Mouse (Mus musculus) heart, postnatal 0 days (tissue): ENCODE data around the gene Gm9837. TPM values are rescaled to one million over a fixed set of nuclear protein-coding genes. Genes with fewer than 3 reads are reported as not detected.
"Not testable (repeated sequence)": the region's sequence is repeated elsewhere in the genome, so short reads cannot be mapped to it uniquely, and the experiment has no call there.

Experiments used
- ATAC-seq: fragments of 200-750 bp; cut with Nextera tagmentation; 2 replicates; pipeline ENCODE4 v1.8.0; 2017; ENCODE audit warnings: low read depth, moderate number of reproducible peaks, moderate library complexity; ENCODE audit not compliant: insufficient read depth
- DNase-seq: peaks from one replicate; pipeline ENCODE4 v3.0.0-alpha.2; 2016; ENCODE audit warnings: low spot score
- H3K27ac ChIP-seq: fragments of 300-500 bp; sonication (generic); 2 replicates; pipeline ENCODE4 v1.5.1; 2014; ENCODE audit warnings: low read depth, mild to moderate bottlenecking
- H3K27me3 ChIP-seq: fragments of 300-500 bp; sonication (generic); 2 replicates; pipeline ENCODE4 v1.6.1; 2014; ENCODE audit warnings: low read length, mixed read lengths; ENCODE audit not compliant: control insufficient read depth, insufficient read depth
- H3K36me3 ChIP-seq: fragments of 300-500 bp; sonication (generic); replicated peaks from 2 replicates; pipeline ENCODE4 v1.6.1; 2014; ENCODE audit warnings: low read length, mixed read lengths; ENCODE audit not compliant: control insufficient read depth, insufficient read depth
- H3K4me1 ChIP-seq: fragments of 300-500 bp; sonication (generic); 2 replicates; pipeline ENCODE4 v1.6.1; 2014; ENCODE audit warnings: antibody characterized with exemption; ENCODE audit not compliant: control insufficient read depth, insufficient read depth
- H3K4me2 ChIP-seq: fragments of 300-500 bp; sonication (generic); 2 replicates; pipeline ENCODE4 v1.6.1; 2014; ENCODE audit warnings: low read depth, mild to moderate bottlenecking, low read length, moderate library complexity
- H3K4me3 ChIP-seq: fragments of 300-500 bp; sonication (generic); 2 replicates; pipeline ENCODE4 v1.5.1; 2014; ENCODE audit warnings: low read depth, low read length
- H3K9ac ChIP-seq: fragments of 300-500 bp; sonication (generic); replicated peaks from 2 replicates; pipeline ENCODE4 v1.6.1; 2014; ENCODE audit warnings: low read depth, low read length, mixed read lengths
- H3K9me3 ChIP-seq: fragments of 300-500 bp; sonication (generic); replicated peaks from 2 replicates; pipeline ENCODE4 v1.6.1; 2016; ENCODE audit warnings: low read length; ENCODE audit not compliant: control insufficient read depth
- CTCF ChIP-seq: IDR thresholded peaks from 2 replicates; pipeline ENCODE4 v1.5.1; 2016; ENCODE audit warnings: antibody characterized with exemption, control low read depth, low read depth
- EP300 ChIP-seq: IDR thresholded peaks from 2 replicates; pipeline ENCODE4 v1.6.1; 2016; ENCODE audit warnings: antibody characterized with exemption, low read depth
- WGBS: fragments of 180-500 bp; shearing (Covaris S2); extraction: QIAGEN DNeasy Blood & Tissue Kit; methylation state at CpG from one replicate; pipeline ENCODE4 v1.1.7; 2014; 5-methylcytosine and 5-hydroxymethylcytosine counted together
- polyA plus RNA-seq: library from polyadenylated mRNA; unstranded; fragments of >200 nt; fragmentation: Nextera tagmentation; extraction: Ambion mirVana; gene quantifications from 2 replicates; pipeline ENCODE4 v1.2.1, GENCODE M21; 2015
- total RNA-seq: library from RNA; depleted of rRNA; stranded (reverse); fragments of >200 nt; gene quantifications from 2 replicates; pipeline ENCODE4 v1.2.3, GENCODE M21; 2014; ENCODE audit warnings: low replicate concordance

The Gm9837 gene
- total and polyA plus RNA-seq, 2 experiments from 2014 or later: not detected

GRCm38 (mm10) chr11:53430670-53431346 lies 39.5 kb downstream of the Gm9837 start, which contains the start of the genes Uqcrq and Gdf9:
Uqcrq (minus strand) TSS chr11:53430831.
Gdf9 (plus strand) TSS chr11:53431023.
- under 1% methylated on average over 43 of the region's 44 CpGs for WGBS
- TF ChIP-seq CTCF (no peak), EP300 (peak; percentile 82)
- peak within 1 kb of the TSS; percentile 84 for H3K4me2 ChIP-seq
- ATAC-seq (peak; percentile 95), DNase-seq (peak; percentile 100)
- no peaks in the 10 kb centered on the region for H3K4me1 ChIP-seq
- H3K36me3 ChIP-seq: peaks cover 7% of the 10 kb centered on the region
- H3K27ac ChIP-seq: peak within 1 kb of the TSS; percentile 93
- peak within 1 kb of the TSS; percentile 79 for H3K4me3 ChIP-seq
- peak within 1 kb of the TSS; percentile 88 for H3K9ac ChIP-seq
- H3K9me3 ChIP-seq: no peaks in the 10 kb centered on the region
- H3K27me3 ChIP-seq: no peaks in the 10 kb centered on the region

- DNase-seq (peak; percentile 19), ATAC-seq (peak; percentile 16)
- no peaks in the 10 kb centered on the region for H3K27me3 ChIP-seq
- peak overlapping the region; percentile 79 for H3K4me3 ChIP-seq
- no peaks in the 10 kb centered on the region for H3K9me3 ChIP-seq
- TF ChIP-seq CTCF (no peak), EP300 (no peak)
- peaks cover 7% of the 10 kb centered on the region for H3K36me3 ChIP-seq
- H3K4me1 ChIP-seq: no peaks in the 10 kb centered on the region
- WGBS: under 1% methylated on average over 34 of the region's 34 CpGs
- peak overlapping the region; percentile 84 for H3K4me2 ChIP-seq
- H3K9ac ChIP-seq: peak overlapping the region; percentile 88
- H3K27ac ChIP-seq: peak overlapping the region; percentile 93
These were observed 40.0 kb downstream of the Gm9837 start for GRCm38 (mm10) chr11:53430300-53430669.

- Histone ChIP-seq H3K27me3 (no peaks in the 10 kb centered on the region), H3K9ac (no peak overlapping the region), H3K9me3 (no peaks in the 10 kb centered on the region), H3K4me2 (peak overlapping the region; percentile 84; the same call in 1 of the 2 replicates), H3K27ac (no peak overlapping the region), H3K4me3 (peak overlapping the region; percentile 79; the same call in 1 of the 2 replicates), H3K36me3 (peaks cover 7% of the 10 kb centered on the region), H3K4me1 (no peaks in the 10 kb centered on the region)
- TF ChIP-seq CTCF: no peak
- TF ChIP-seq EP300: no peak
- no peak for DNase-seq
- no peak for ATAC-seq
These were observed 41.1 kb downstream of the Gm9837 start for GRCm38 (mm10) chr11:53429182-53429581.

- no peak for DNase-seq
- Histone ChIP-seq H3K27me3 (no peaks in the 10 kb centered on the region), H3K4me3 (no peak overlapping the region), H3K4me1 (no peaks in the 10 kb centered on the region), H3K36me3 (peaks cover 7% of the 10 kb centered on the region), H3K27ac (no peak overlapping the region), H3K9ac (no peak overlapping the region), H3K9me3 (no peaks in the 10 kb centered on the region), H3K4me2 (no peak overlapping the region)
- ATAC-seq: no peak
- TF ChIP-seq EP300 (no peak), CTCF (no peak)
- 92% methylated on average over 5 of the region's 5 CpGs for WGBS
These were observed 41.6 kb downstream of the Gm9837 start for GRCm38 (mm10) chr11:53428716-53429057.

GRCm38 (mm10) chr11:53427993-53428715 lies 42.1 kb downstream of the Gm9837 start:
- H3K4me2 ChIP-seq: no peak overlapping the region
- no peak for TF ChIP-seq EP300
- TF ChIP-seq CTCF: no peak
- H3K27ac ChIP-seq: no peak overlapping the region
- H3K27me3 ChIP-seq: no peaks in the 10 kb centered on the region
- no peak overlapping the region for H3K9ac ChIP-seq
- no peaks in the 10 kb centered on the region for H3K9me3 ChIP-seq
- H3K4me1 ChIP-seq: no peaks in the 10 kb centered on the region
- H3K4me3 ChIP-seq: no peak overlapping the region
- WGBS: 88% methylated on average over 3 of the region's 3 CpGs
- DNase-seq (no peak), ATAC-seq (no peak)
- peaks cover 7% of the 10 kb centered on the region for H3K36me3 ChIP-seq

- DNase-seq, H3K9ac ChIP-seq, H3K27me3 ChIP-seq, H3K4me2 ChIP-seq, H3K4me3 ChIP-seq, H3K36me3 ChIP-seq, H3K4me1 ChIP-seq, ATAC-seq, H3K27ac ChIP-seq, H3K9me3 ChIP-seq: not testable (repeated sequence)
- 41% methylated on average over 3 of the region's 3 CpGs for WGBS
These were observed 43.4 kb downstream of the Gm9837 start for GRCm38 (mm10) chr11:53426914-53427313.
